Mouse (Mus musculus) spleen, adult 2 months (tissue): ENCODE results near the gene Ngef.

Source experiments
- CTCF ChIP-seq: fragments of 200-500 bp; IDR thresholded peaks from 2 replicates; pipeline ENCODE4 v1.5.1; 2011; ENCODE audit warnings: mild to moderate bottlenecking, inconsistent platforms; ENCODE audit not compliant: insufficient read depth, insufficient read length, insufficient replicate concordance; ENCODE audit errors: extremely low read depth
- POLR2A ChIP-seq: fragments of 200-500 bp; IDR thresholded peaks from 2 replicates; pipeline ENCODE4 v1.6.1; 2011; ENCODE audit warnings: low read depth, low read length, inconsistent platforms

DNA sequence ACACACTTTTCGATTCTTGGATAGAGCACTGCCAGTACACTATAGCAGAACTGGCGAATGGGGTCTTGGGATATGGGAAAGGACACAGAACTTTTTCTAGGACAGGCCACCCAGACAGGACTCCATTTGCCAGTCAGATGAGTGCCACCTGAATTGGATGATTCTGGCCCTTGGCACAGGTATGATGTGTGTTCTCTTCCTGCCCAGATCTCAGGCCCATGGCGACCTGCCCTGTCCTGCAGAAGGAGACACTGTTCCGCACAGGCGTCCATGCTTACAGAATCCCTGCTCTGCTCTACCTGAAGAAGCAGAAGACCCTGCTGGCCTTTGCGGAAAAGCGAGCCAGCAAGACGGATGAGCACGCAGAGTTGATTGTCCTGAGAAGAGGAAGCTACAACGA is 21.0 kb upstream of the Ngef start:
- TF ChIP-seq CTCF (no peak), POLR2A (no peak)
